Mouse (Mus musculus) C2C12 (cell line): ENCODE results near the gene Lrch3. TPM values are rescaled to one million over a fixed set of nuclear protein-coding genes. Genes with fewer than 3 reads are reported as not detected.

Experiments used
- H3K27me3 ChIP-seq: one replicate; pipeline ENCODE4 v1.6.1; 2011; ENCODE audit not compliant: control insufficient read depth, insufficient read depth, insufficient read length
- H3K36me3 ChIP-seq: one replicate; pipeline ENCODE4 v1.6.1; 2011; ENCODE audit not compliant: control insufficient read depth, insufficient read depth
- H3K4me3 ChIP-seq: one replicate; pipeline ENCODE4 v1.5.1; 2011; ENCODE audit warnings: mild to moderate bottlenecking, control low read depth; ENCODE audit not compliant: poor library complexity, insufficient read depth, severe bottlenecking
- H3K79me2 ChIP-seq: one replicate; pipeline ENCODE4 v1.6.1; 2011; ENCODE audit not compliant: control insufficient read depth, insufficient read depth
- H3K79me3 ChIP-seq: one replicate; pipeline ENCODE4 v1.6.1; 2011; ENCODE audit warnings: low read depth, control low read depth
- H3ac ChIP-seq: one replicate; pipeline ENCODE3; 2011; ENCODE audit warnings: low read depth; ENCODE audit not compliant: control insufficient read depth, insufficient read length
- CEBPB ChIP-seq: IDR thresholded peaks from one replicate; pipeline ENCODE4 v1.6.1; 2011; ENCODE audit warnings: low read depth, mild to moderate bottlenecking, control low read depth, moderate library complexity
- CTCF ChIP-seq: IDR thresholded peaks from one replicate; pipeline ENCODE4 v1.5.1; 2011; ENCODE audit not compliant: control insufficient read depth, insufficient read depth, insufficient read length
- FOSL1 ChIP-seq: IDR thresholded peaks from one replicate; pipeline ENCODE4 v1.8.0; 2011; ENCODE audit warnings: mild to moderate bottlenecking, low read length; ENCODE audit not compliant: poor library complexity, insufficient read depth, severe bottlenecking
- MAX ChIP-seq: IDR thresholded peaks from one replicate; pipeline ENCODE4 v1.6.1; 2011; ENCODE audit warnings: mild to moderate bottlenecking, control low read depth
- MYOD1 ChIP-seq: IDR thresholded peaks from one replicate; pipeline ENCODE4 v1.6.1; 2011; ENCODE audit warnings: low read depth; ENCODE audit not compliant: control insufficient read depth, insufficient read length
- MYOG ChIP-seq: IDR thresholded peaks from one replicate; pipeline ENCODE4 v1.6.1; 2011; ENCODE audit not compliant: control insufficient read depth, insufficient read length; ENCODE audit errors: extremely low read depth
- USF1 ChIP-seq: IDR thresholded peaks from one replicate; pipeline ENCODE4 v1.6.1; 2011; ENCODE audit warnings: low read depth, mild to moderate bottlenecking, control low read depth, moderate library complexity
- long read RNA-seq, 2 experiments: library from polyadenylated mRNA; unstranded; transcript quantifications; one replicate each; pipeline ENCODE4 v2.0.0; 2019 to 2020
- polyA plus RNA-seq: library from polyadenylated mRNA; unstranded; fragments of >200 nt; fragmentation: generic; extraction: Trizol; gene quantifications from one replicate; pipeline ENCODE4 v1.2.1, GENCODE M21; 2012; ENCODE audit warnings: missing spikeins

The Lrch3 gene
- 6.7 TPM for polyA plus RNA-seq
- long read RNA-seq, experiment 1, partial matches to known transcripts = 1 of 5 reads
- long read RNA-seq, experiment 1, other reads (novel, unspliced or antisense) = 4 of 5 reads
- long read RNA-seq, experiment 2, full-length matches to known transcripts = 33 of 54 reads
- long read RNA-seq, experiment 2, partial matches to known transcripts = 5 of 54 reads
- long read RNA-seq, experiment 2, other reads (novel, unspliced or antisense) = 16 of 54 reads

- H3K27me3 ChIP-seq = no peaks in the 10 kb centered on the region
- peaks cover 52% of the 10 kb centered on the region for H3K79me2 ChIP-seq
- peaks cover 47% of the 10 kb centered on the region for H3K79me3 ChIP-seq
- H3K4me3 ChIP-seq = peak within 1 kb of the TSS; percentile 80
- peak within 1 kb of the TSS; percentile 88 for H3ac ChIP-seq
- peaks cover 3% of the 10 kb centered on the region for H3K36me3 ChIP-seq
- TF ChIP-seq FOSL1 = no peak
- TF ChIP-seq CTCF = no peak
- TF ChIP-seq MYOG = no peak
- no peak for TF ChIP-seq CEBPB
- TF ChIP-seq MYOD1 = no peak
Measured at GRCm38 (mm10) chr16:32913937-32914881, at the start of gene Lrch3. Gene Lrch3 (plus strand): TSS chr16:32914100.

GRCm38 (mm10) chr16:32865401-32865800 lies 48.5 kb upstream of the Lrch3 start:
- no peak for TF ChIP-seq CTCF
- no peak for TF ChIP-seq USF1
- TF ChIP-seq MYOG = no peak
- TF ChIP-seq FOSL1 = no peak
- TF ChIP-seq MAX = no peak
- no peak for TF ChIP-seq CEBPB
- no peak for TF ChIP-seq MYOD1
- H3K27me3 ChIP-seq = no peaks in the 10 kb centered on the region
- H3K79me3 ChIP-seq = peaks cover 61% of the 10 kb centered on the region
- H3K79me2 ChIP-seq = peaks cover 79% of the 10 kb centered on the region
- H3K4me3 ChIP-seq = no peak overlapping the region
- peaks cover 12% of the 10 kb centered on the region for H3K36me3 ChIP-seq
- no peak overlapping the region for H3ac ChIP-seq

GRCm38 (mm10) chr16:32866713-32867112 lies 47.2 kb upstream of the Lrch3 start:
- Histone ChIP-seq H3K27me3 (no peaks in the 10 kb centered on the region), H3K79me2 (peaks cover 66% of the 10 kb centered on the region), H3ac (no peak overlapping the region), H3K36me3 (peaks cover 8% of the 10 kb centered on the region), H3K79me3 (peaks cover 48% of the 10 kb centered on the region), H3K4me3 (no peak overlapping the region)
- TF ChIP-seq MAX = no peak
- no peak for TF ChIP-seq MYOG
- TF ChIP-seq FOSL1 = no peak

- no peak for TF ChIP-seq MYOD1
- no peak for TF ChIP-seq FOSL1
- TF ChIP-seq CTCF = no peak
- TF ChIP-seq USF1 = peak; percentile 95
- peak; percentile 68 for TF ChIP-seq MAX
- no peak for TF ChIP-seq CEBPB
- TF ChIP-seq MYOG = no peak
Measured at GRCm38 (mm10) chr16:32867919-32868552, 45.9 kb upstream of the Lrch3 start.

GRCm38 (mm10) chr16:32870231-32870630 lies 43.7 kb upstream of the Lrch3 start:
- Histone ChIP-seq H3ac (no peak overlapping the region), H3K36me3 (no peaks in the 10 kb centered on the region), H3K27me3 (no peaks in the 10 kb centered on the region), H3K79me3 (peaks cover 23% of the 10 kb centered on the region), H3K79me2 (peaks cover 31% of the 10 kb centered on the region), H3K4me3 (no peak overlapping the region)
- no peak for TF ChIP-seq FOSL1
- no peak for TF ChIP-seq CEBPB
- TF ChIP-seq USF1 = no peak
- TF ChIP-seq MYOD1 = no peak
- TF ChIP-seq MYOG = no peak
- no peak for TF ChIP-seq MAX
- TF ChIP-seq CTCF = no peak

More at GRCm38 (mm10) chr16:32867919-32868552, 45.9 kb upstream of the Lrch3 start:
- no peaks in the 10 kb centered on the region for H3K27me3 ChIP-seq
- H3K4me3 ChIP-seq = peak overlapping the region; percentile 60
- H3K79me2 ChIP-seq = peaks cover 53% of the 10 kb centered on the region
- H3K79me3 ChIP-seq = peaks cover 40% of the 10 kb centered on the region
- peak overlapping the region; percentile 56 for H3ac ChIP-seq
- peaks cover 8% of the 10 kb centered on the region for H3K36me3 ChIP-seq
